Mouse (Mus musculus): ENCODE results near the gene Cd52.

DNA sequence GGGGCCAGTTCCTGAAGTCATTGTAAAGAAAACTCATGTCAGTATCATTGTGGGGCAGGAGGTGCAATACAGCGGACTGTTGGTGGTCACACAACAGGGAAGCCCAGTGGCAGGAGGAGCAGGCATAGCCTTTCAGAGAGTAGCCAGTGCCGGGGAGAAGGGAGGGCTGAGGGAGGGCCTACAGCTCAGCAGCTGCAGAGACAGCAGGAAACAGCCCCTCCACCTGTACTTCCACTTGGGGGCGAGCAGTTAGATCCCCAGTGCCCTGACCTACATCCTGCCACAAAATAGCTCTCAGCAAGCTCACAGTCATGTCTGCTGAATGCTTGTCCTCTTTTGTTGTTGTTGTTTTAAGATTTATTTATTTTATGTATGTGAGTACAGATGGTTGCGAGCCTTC lies 26.7 kb upstream of the Cd52 start:
- TF ChIP-seq CTCF (IDR thresholded peaks at IDR 0.05; ENCODE audit: insufficient read depth, low read depth, low read length) (no peak), POLR2A (IDR thresholded peaks at IDR 0.05; ENCODE audit: insufficient read depth, low read depth, low read length) (no peak)
